Mouse (Mus musculus): Measurements from ENCODE around the gene Prss36. TPM values are rescaled to one million over a fixed set of nuclear protein-coding genes. Genes with fewer than 3 reads are reported as not detected.

Prss36 gene
- total RNA-seq, 4 experiments from 2014 or later, result 5.7 to 8.9 (median 7.9) TPM

DNA sequence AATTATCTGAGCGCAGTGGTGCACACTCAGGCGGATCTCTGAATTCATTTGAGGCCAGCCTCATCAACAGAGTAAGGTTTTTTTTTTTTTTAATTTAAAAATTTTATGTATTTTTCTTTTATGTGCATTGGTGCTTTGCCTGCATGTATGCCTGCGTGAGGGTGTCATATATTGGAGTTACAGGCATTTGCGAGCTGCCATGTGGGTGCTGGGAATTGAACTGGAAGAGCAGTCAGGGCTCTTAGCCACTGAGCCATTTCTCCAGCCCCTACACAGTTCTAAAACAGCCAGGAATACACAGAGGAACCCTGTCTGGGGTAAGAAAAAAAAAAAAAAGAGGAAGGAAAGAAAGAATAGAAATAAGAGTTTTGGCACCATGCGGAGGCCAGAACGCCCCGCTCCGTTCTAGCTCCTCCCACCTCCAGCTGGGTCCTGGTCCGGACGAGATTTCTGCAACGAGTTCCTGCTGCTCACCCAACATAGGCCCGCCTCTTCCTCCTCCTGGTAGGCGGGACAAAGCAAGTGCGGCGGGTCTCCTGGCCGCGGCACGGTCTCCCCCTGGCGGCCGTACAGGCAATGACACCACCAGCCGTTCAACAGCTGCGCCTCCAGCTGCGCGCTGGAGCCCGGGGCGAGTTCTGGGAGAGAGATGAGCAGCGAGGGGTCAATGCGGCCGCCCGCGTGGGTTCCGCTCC is 11.3 kb downstream of the Prss36 start:
- DNase-seq (ENCODE audit: low spot score in 2 of 2), result peak; percentile 90 to 95

DNA sequence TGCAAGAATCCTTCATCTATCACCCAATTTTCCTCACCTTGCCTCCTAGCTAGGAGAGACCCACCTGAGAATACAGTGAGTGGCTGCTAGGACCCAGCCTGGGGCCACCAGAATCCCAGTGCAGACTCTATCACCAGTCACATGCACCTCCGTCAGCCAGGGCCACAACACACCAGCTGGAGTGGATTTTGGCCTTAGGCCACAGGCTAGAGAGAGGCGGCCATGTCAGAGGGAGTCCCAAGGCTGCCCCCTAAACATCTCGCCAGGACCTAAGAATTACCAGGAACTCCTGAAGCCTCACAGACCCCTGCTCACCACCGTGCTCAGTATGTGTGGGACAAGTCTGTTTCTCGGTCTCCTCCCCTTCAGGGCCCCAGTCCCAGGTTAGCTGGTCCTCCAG is 12.4 kb downstream of the Prss36 start:
- DNase-seq (ENCODE audit: low spot score in 2 of 2), result no peak

DNA sequence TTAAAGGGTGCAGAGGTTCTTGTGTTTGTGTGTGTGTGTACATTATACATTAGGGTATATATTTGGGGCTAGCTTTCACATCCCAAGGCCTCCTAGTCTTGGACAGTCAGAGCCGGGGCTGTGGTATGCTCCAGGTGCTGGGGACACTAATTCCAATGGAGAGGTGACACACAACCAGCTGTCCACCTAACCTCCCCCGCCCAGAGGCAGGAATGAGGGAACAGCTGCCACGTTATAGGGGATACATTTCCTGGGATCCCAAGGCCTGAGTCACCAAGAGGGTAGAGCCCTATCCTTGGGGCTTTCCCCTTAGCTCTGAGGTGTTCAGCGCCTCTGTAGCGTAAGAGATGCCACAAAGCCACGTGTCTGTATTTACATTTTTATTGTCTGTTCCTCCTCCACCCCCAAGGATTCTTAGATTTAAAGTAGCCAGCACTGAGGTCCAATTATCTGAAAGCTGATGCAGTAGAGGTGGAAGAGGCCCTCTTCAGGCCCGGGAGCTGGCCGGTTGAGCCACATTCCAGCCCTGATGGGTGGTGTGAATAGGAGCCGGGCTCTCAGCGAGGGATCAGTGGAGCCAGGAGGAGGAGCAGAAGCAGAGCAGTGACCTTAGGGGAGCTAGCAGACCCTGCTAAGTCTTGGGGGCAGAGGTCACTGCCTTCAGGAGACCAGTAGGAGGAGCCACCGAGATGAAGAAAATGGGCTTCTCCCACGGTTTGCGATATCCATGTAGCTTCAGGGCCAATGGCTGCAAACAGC is 14.1 kb downstream of the Prss36 start:
- no peak for DNase-seq (ENCODE audit: low spot score in 2 of 2)

DNA sequence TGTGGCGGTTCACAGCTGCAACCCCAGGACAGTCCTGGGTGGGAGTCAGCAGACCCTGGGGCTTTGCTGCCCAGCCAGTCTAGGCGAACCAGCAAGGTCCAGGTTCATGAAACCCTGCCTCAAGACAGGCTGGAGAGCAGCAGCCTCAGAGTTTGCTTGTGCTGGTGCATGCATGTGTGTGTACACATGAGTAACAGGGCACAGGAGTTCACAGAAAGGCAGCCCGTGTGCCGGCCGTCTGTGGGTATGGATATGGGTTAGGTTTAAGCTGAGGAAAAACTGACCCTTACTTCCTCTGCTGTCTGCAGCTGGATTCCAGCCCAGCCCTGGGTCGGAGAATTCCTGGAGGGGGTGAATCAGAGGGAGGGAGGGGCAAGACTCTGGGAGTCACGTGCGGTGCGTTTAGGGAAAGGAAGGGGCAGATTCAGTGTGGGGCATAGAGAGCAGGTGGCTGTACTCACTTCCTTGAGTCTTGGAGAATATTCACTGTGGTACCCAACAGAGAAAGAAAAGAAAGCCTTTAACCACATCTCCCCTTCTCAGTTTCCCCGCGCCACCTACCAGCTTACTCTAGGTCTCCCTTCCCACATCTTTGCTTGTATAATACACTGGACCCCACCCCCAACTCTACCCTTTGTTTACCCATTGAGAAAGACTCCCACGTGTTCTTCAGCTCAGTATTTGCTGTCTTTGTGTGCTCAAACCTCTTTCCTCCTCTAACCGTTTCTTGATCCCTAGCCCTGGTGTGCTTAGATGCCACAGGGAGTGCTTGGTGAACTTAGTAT is 15.0 kb downstream of the Prss36 start:
- DNase-seq (ENCODE audit: low spot score in 2 of 2), result no peak

DNA sequence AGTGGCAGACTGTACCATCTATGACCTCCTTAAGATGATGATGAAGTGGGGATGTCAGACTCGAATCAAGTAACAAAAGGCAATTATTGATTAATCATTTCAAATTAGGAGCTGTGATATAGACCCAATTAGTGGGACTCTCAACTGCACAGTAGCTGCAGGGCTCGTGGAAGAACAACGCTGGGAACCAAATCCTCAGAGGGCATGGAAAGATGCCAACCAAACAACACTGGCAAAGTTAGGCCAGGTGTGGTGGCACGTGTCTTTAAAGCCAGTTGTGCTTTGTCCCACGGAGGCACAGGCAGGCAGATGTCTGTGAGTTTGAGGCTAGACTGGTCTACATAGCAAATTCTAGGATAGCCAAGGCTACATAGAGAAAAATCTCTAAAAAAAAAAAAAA is 15.9 kb downstream of the Prss36 start:
- DNase-seq (ENCODE audit: low spot score in 2 of 2), result no peak

DNA sequence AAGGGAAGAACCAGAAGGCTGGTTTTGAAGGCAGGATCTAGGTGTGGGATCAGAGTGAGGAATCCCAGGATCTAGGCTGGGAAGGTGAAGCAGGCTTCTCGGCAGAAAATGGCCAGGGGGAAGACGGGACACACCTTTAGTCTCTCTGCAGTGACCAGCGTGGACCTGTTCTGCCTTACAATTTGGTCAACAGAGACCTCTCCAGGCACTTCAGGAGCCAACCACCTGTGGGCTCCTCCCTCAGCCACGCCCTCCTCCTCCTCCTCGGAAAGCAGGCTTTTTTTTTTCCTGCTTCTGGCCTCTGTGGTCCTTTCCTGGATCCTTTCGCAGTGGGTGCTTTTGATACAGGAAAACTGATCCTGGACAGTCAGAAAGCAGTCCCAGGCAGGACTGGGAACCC is 16.6 kb downstream of the Prss36 start, which contains the start of gene Prss8:
Prss8 (minus strand) TSS at position 182 of the 400 bp plus-strand sequence.
- DNase-seq (ENCODE audit: low spot score in 2 of 2), result no peak

DNA sequence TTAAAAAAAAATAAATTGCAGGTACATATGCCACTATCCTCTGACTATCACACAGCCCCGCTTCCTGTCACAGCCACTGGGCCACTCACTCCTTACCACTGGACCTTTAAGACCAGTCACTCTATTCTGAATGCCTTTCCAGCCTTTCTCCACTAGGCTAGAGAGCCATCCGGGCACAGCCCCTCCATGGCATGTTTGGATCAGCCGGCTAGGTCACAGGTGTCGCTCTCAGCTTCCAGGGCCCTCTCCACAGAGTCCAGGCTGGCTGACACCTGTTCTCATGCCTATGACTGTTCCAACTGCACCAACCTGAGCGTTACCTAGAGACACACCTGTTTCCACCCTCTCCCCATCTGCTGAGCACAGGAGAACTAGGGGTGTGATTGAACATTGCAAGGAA is 17.9 kb downstream of the Prss36 start:
- no peak for DNase-seq (ENCODE audit: low spot score in 2 of 2)

DNA sequence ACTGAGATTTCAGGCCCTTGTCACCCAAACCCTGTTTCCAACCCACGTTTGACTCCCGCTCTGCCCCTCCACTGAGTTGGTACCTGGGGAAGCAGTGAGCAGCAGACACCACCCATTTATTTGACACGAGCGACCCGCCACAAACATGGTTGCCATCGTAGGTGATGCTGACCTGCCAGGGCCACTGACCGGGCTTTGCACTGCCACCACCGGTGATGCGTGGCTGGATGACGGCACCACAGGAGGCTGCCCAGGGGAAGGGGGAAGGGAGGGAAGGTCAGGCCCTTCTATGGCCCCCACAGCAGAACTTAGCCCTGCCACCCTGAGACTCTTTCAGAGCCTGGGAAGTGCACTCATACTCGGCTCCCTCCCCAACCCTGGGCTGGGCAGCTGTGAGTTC is 18.8 kb downstream of the Prss36 start:
- no peak for DNase-seq (ENCODE audit: low spot score in 2 of 2)

DNA sequence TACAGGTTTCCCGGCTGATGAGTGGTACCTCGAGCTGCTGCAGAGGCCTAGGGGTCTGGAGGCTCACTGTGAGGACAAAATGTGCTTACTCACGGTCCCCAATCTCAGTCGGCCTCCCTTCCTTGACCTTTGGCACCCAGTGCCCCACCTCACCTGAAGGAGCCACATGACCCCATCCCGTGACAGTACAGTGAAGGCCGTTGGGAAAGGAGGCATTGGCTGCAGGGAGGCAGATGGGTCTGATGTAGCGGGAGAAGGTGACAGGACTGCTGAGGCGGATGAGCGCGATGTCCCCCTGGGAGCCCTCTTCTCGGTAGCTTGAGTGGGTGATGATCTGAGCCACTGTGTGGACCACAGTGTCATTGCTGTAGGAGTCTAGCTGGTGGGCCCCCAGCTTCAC is 19.7 kb downstream of the Prss36 start:
- no peak for DNase-seq (ENCODE audit: low spot score in 2 of 2)

DNA sequence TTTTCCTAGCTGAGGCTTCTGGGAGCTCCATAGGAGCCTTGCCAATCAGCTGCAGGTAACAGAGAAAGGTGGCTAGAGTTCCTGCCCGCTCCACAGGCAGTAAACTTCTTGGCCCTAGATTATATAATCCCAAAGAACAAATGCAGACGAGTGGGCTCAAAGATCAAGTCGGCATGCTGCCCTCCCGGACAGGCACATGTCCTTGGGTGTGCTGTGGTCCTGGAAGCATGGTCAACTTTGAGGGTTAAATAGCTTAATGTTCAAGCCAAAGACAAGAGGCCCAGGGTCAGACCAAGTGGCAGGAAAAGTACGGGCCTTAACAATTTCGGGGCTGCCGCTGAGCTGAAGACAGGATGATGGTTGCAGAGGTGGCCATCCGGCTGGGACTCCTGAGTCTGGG is 20.5 kb downstream of the Prss36 start:
- DNase-seq (ENCODE audit: low spot score in 2 of 2), result no peak

DNA sequence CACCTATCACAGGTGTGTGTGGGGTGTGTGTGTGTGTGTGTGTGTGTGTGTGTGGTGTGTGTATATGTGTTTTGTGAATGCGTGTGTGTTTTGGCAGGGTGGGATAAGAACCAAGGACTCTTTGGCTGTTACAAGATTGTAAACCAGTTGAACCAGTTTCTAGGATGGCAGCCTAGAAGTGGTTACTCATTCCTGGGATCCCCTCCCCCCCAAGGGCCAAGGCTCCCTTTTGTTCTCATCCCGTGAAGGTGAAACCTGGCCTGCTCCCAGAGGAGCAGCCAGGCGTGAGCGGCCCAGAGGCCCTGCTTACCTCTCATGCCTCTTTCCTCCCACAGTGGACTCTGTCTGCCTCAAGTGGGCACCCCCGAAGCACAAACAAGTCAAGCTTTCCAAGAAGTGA is 21.3 kb downstream of the Prss36 start:
- DNase-seq (ENCODE audit: low spot score in 2 of 2), result no peak

DNA sequence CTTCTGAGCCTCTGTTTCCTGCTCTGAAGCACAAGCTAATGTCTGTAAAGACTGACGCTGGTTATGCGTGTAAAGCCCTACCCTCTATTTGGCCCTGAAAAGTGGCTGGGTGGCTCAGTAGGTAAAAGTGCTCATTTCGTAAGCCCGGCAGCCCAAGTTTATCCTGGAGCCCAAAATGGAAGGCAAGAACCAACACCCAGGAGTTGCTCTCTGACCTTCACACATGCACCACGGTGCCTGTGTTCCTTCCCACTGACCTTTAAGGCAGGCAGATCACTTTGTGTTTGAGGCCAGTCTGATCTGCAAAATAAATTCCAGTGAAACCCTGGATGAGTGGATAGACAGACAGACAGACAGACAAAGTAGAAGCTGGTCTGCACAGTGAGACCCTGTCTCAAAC is 22.8 kb downstream of the Prss36 start:
- no peak for DNase-seq (ENCODE audit: low spot score in 2 of 2)

DNA sequence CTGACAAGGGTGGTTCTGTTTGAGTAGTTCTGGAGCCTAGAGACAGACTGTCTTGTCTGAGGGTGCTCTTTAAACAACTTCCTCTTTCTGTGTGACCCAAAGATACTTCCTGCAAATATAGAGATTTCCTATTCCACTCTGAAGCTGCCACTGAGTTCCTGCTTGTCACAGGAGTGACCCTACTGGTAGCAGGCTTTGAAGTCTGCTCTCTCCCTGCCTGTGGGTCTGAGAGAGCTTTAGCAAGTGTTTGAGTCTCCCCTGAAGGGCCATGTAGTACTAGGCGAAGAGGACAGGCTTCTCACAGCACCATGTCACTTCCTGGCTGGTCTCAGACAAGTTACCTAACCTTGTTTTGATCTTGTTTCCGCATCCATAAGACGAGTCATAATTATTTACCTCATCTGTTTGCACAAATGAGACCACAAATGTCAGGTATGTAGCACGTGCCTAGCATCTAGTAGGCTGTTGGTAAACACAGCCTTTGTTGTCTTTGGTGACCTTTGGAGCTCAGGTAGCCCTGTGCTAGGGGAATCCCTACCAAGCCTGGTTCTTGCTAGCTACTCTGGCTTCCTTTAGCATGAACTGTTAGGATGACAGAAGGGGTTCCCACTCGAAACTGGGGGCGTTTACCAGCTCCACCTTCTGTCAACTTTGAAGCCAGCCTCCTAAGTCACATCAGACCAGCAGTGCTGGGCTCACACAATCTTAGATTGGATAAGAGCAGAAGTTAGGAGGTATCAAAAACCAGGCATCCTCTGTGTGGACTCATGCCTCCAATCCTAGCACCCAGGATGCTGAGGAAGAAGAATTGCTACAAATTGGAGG is 23.9 kb downstream of the Prss36 start:
- no peak for DNase-seq (ENCODE audit: low spot score in 2 of 2)

DNA sequence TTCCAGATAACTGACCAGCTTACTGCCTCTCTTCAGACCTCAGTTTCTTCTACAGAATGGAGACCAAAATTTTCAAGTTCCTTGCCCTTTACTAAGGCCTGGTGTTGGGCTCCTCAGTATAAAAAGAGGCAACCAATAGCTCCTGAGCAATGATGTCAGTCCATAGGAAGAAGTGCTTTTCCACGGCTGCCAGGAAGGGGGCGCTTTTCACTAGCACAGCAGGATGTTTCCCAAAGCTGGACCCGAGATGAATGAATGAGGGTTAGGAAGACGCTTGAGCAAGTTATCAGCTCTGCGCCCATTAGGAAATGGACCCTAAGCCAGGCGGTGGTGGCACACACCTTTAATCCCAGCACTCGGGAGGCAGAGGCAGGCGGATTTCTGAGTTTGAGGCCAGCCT is 25.0 kb downstream of the Prss36 start:
- DNase-seq (ENCODE audit: low spot score in 2 of 2), result no peak

DNA sequence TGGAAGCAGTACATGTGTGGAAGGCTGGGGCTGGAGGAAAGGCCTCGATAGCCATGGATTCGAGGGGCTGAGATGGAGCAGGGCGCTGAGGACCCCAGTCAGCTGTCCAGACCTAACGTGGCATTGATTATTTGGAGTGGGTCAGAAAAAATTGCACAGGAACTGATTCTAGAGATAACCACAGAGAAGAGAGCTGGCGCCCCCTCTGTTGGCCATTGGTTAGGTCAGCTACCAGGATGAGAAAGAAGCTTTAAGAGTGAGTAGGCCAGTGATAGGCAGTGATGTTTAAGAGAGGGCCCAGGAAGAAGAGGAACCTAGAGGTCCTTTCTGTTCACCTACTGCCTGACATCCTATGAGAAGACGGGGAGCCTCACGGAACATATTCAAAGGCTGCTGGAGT is 27.2 kb downstream of the Prss36 start:
- DNase-seq (ENCODE audit: low spot score in 2 of 2), result no peak

DNA sequence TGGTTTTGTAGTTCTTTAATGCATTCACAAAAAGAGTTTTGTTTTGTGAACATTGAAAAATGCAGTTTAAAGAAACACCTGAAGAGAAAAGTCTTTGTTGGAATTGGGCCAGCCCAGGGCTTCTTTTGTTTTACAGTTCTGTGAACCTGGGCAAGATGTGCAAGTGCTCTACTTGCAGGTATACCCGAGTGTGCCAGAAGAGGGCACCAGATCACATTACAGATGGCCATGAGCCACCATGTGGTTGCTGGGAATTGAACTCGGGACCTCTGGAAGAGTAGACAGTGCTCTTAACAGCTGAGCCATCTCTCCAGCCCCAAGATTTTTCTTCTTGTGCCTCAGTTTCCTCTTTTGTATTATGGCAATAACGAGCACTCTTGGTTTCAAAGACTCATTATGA is 28.3 kb downstream of the Prss36 start:
- DNase-seq (ENCODE audit: low spot score in 2 of 2), result no peak

DNA sequence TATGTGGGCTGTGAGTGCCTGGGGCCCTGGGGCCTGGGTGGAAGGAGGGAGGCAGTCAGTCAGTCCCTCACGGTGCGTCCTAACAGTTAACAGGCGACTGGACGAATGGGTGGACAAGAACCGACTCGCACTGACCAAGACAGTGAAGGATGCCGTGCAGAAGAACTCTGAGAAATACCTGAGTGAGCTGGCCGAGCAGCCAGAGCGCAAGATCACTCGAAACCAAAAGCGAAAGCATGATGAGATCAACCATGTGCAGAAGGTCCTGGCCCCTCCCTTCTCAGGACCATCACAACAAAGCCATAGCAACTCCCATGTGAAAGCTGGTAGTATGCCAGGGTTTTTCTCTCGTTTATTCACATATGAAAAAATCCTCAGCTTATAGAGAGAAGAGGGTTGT is 31.2 kb downstream of the Prss36 start:
- DNase-seq (ENCODE audit: low spot score in 2 of 2), result no peak

DNA sequence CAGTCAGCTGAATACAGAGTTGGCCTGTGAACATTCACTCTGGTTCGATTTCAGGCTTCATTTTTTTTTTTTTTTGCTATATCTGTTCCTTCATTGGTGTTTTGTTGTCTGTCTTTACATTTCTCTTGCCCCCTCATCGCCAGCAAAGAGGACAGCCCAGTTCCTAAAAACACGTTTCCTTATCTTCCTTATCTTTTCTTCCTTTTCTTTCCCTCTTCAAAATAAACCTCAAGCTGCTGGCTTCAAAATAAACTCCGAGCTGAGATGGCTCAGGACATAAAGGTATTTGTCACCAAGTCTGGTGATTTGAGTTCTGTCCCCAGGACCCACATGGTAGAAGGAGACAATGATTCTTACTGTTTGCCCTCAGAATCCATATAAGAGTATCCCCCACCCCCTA is 33.6 kb downstream of the Prss36 start:
- no peak for DNase-seq (ENCODE audit: low spot score in 2 of 2)

DNA sequence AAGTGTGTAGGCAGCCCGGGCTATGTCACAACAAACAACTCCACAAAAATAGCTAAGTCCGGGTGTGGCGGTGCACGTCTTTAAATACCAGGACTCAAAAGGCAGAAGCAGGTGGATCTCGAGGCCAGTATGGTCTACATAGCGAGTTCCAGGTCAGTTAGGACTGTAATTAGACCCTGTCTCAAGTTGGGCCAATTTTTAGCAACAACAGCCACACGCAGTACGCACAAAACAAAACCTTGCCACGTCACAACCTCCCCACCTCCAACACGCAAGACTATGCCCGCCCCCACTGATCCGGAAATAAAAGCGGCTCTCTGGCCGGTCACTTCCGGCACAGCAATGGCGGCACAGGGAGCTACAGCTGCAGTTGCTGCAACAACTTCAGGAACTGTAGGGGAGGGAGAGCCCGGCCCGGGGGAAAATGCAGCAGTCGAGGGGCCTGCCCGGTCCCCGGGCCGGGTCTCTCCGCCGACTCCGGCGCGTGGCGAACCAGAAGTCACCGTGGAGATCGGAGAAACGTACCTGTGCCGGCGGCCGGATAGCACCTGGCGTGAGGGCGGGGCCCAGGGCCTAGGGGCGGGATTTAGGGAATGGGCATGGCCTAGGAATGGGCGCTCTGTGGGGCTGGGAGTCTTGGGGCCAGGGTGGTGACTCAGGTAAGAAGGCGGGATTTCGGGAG is 34.2 kb downstream of the Prss36 start, which contains the start of gene Kat8:
Kat8 (plus strand) TSS at position 327 of the 682 bp plus-strand sequence.
- peak; percentile 73 to 78 for DNase-seq (ENCODE audit: low spot score in 2 of 2)

DNA sequence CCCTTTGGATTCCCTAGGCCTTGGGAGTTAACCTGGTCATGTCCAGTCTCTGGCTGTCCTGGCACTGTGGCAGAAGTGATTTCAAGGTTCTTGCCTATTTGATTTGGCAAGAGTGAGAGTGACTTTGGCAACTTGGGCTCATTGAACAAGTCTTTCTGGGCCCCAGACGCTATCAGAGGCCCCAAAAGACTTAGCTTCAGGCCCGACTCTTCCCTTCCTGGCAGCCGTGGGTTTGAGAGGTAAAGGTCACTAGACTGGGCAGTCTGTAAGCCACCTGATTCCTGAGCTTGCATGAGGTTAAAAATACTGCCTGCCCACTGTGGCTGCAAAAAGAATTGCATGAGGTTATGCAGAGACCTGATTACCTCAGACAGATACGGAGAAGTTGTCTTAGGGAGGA is 37.9 kb downstream of the Prss36 start:
- peak; percentile 29 to 61 for DNase-seq (ENCODE audit: low spot score in 2 of 2)

DNA sequence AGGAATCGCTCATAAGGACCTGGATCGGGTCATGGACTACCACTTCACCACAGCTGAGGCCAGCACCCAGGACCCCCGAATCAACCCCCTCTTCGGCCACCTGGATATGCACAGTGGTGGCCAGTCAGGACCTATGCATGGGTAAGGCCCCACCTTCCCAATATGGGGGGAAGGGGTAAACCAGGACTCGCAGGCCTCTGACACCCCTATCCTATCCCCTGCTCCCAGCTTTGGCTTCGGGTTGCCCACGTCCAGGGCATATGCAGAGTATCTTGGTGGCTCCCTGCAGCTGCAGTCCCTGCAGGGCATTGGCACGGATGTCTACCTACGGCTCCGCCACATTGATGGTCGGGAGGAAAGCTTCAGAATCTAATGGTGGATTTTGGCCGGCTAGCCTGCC is 38.6 kb downstream of the Prss36 start:
- DNase-seq (ENCODE audit: low spot score in 2 of 2), result no peak
